9 mouse cellular contexts compared by ENCODE assay signal in genomic region chr14:34501447-34501803, GRCm38 (mm10). TPM values are rescaled to one million over a fixed set of nuclear protein-coding genes. Genes with fewer than 3 reads are reported as not detected.
DNase-seq lines count a peak whose midpoint lies in the region; ATAC-seq and TF ChIP-seq lines count a peak whose summit lies in the region.
"Had no signal": no experiment of that assay in that cellular context is flagged by ENCODE, and none has a peak within 500 bp of the region (broad histone marks: within the 10 kb centered on the region; RNA-seq: fewer than 3 reads in every experiment).

No protein-coding gene starts in this region.

- no peaks in the 10 kb centered on the region for H3K36me3 ChIP-seq in kidney, embryonic 14.5 days (ENCODE audit: control insufficient read depth, insufficient read depth, low read length)
- no peaks in the 10 kb centered on the region for H3K36me3 ChIP-seq in ES-E14 (ENCODE audit: control insufficient read depth, insufficient read depth, low read length, poor library complexity, severe bottlenecking)
- H3K36me3 ChIP-seq in forebrain, embryonic 14.5 days (ENCODE audit: control insufficient read depth, insufficient read depth, low read length), result no peaks in the 10 kb centered on the region
- H3K36me3 ChIP-seq in liver, embryonic 15.5 days (replicated peaks), result no peaks in the 10 kb centered on the region

- H3K9me3 ChIP-seq in kidney, embryonic 14.5 days (ENCODE audit: control insufficient read depth, low read length), result no peaks in the 10 kb centered on the region
- H3K9me3 ChIP-seq in ES-E14 (ENCODE audit: control insufficient read depth, insufficient read depth, low read depth, low read length), result no peaks in the 10 kb centered on the region
- H3K9me3 ChIP-seq in forebrain, embryonic 14.5 days (replicated peaks; ENCODE audit: control insufficient read depth, low read length), result no peaks in the 10 kb centered on the region
- H3K9me3 ChIP-seq in liver, embryonic 15.5 days (replicated peaks), result no peaks in the 10 kb centered on the region

- peak overlapping the region; percentile 94 for H3K4me3 ChIP-seq in kidney, embryonic 14.5 days (ENCODE audit: low read length)
- peak overlapping the region; percentile 87 to 97 for H3K4me3 ChIP-seq in ES-E14 (ENCODE audit: insufficient read depth in 1 of 2, low read depth in 1 of 2, low read length in 2 of 2, poor library complexity in 1 of 2, severe bottlenecking in 1 of 2)
- H3K4me3 ChIP-seq in forebrain, embryonic 14.5 days (ENCODE audit: low read depth, low read length), result peak overlapping the region; percentile 83
- H3K4me3 ChIP-seq in liver, embryonic 15.5 days (replicated peaks), result peak overlapping the region; percentile 66

- peak overlapping the region; percentile 100 for H3K9ac ChIP-seq in kidney, embryonic 14.5 days (ENCODE audit: low read depth, low read length)
- peak overlapping the region; percentile 77; the same call in 1 of the 2 replicates for H3K9ac ChIP-seq in ES-E14 (ENCODE audit: insufficient read depth, low read depth, low read length, poor library complexity, severe bottlenecking)
- H3K9ac ChIP-seq in forebrain, embryonic 14.5 days (ENCODE audit: low read length), result peak overlapping the region; percentile 97
- peak overlapping the region; percentile 54; the same call in 1 of the 2 replicates for H3K9ac ChIP-seq in liver, embryonic 15.5 days

- H3K4me2 ChIP-seq in kidney, embryonic 14.5 days (replicated peaks; ENCODE audit: low read depth, low read length), result peak overlapping the region; percentile 58
- peak overlapping the region; percentile 55 for H3K4me2 ChIP-seq in forebrain, embryonic 14.5 days (ENCODE audit: low read length)
- peak overlapping the region; percentile 79 for H3K4me2 ChIP-seq in liver, embryonic 15.5 days

- no peak for ATAC-seq in kidney, embryonic 14.5 days (ENCODE audit: low FRiP score, low TSS enrichment)
- ATAC-seq in forebrain, embryonic 14.5 days, result no peak
- ATAC-seq in liver, embryonic 15.5 days (ENCODE audit: insufficient read depth), result no peak

- WGBS in kidney, embryonic 14.5 days, result 0% methylated on average over 16 of the region's 16 CpGs
- under 1% methylated on average over 16 of the region's 16 CpGs for WGBS in forebrain, embryonic 14.5 days
- 1% methylated on average over 16 of the region's 16 CpGs for WGBS in liver, embryonic 15.5 days (ENCODE audit: insufficient replicate concordance)

- peaks cover 10% of the 10 kb centered on the region; the same call in 1 of the 2 replicates for H3K4me1 ChIP-seq in kidney, embryonic 14.5 days (ENCODE audit: control insufficient read depth, insufficient read depth, low read length)
- H3K4me1 ChIP-seq in ES-E14 (ENCODE audit: control insufficient read depth in 2 of 2, insufficient read depth in 2 of 2, low read length in 2 of 2, poor library complexity in 1 of 2), result peaks cover 0 to 3% of the 10 kb centered on the region in 2 experiments; a peak in 1 of 4 replicates
- H3K4me1 ChIP-seq in forebrain, embryonic 14.5 days (ENCODE audit: control insufficient read depth, insufficient read depth, low read length), result peaks cover 19% of the 10 kb centered on the region
- H3K4me1 ChIP-seq in liver, embryonic 15.5 days (replicated peaks), result peaks cover 11% of the 10 kb centered on the region

- in situ Hi-C loops in ES-E14 (cut with MboI; ENCODE audit: low sequenced_read_pairs in 2 of 2, unreplicated experiment in 2 of 2), result no loop called here

- peak overlapping the region; percentile 97 for H3K27ac ChIP-seq in kidney, embryonic 14.5 days (ENCODE audit: low read depth, low read length)
- no peak overlapping the region; the same call in 1 of the 2 replicates for H3K27ac ChIP-seq in ES-E14 (ENCODE audit: insufficient read depth, low read depth, low read length, poor library complexity, severe bottlenecking)
- H3K27ac ChIP-seq in forebrain, embryonic 14.5 days (ENCODE audit: low read depth, low read length), result peak overlapping the region; percentile 97
- peak overlapping the region; percentile 76; the same call in 1 of the 2 replicates for H3K27ac ChIP-seq in liver, embryonic 15.5 days (replicated peaks)

- no peak for DNase-seq in kidney, postnatal 10 days
- no peak for DNase-seq in ES-E14 (ENCODE audit: low read depth, low spot score)
- DNase-seq in forebrain, embryonic 14.5 days (ENCODE audit: low spot score), result no peak
- DNase-seq in right cerebral cortex, adult 18-20 months, result no peak
- DNase-seq in T-cell, adult 2 months (ENCODE audit: low spot score), result no peak
- DNase-seq in left cerebral cortex, postnatal 25 days (ENCODE audit: low spot score in 2 of 2), result no peak

- H3K27me3 ChIP-seq in kidney, embryonic 14.5 days (ENCODE audit: control insufficient read depth, insufficient read depth, low read length), result no peaks in the 10 kb centered on the region
- no peaks in the 10 kb centered on the region for H3K27me3 ChIP-seq in forebrain, embryonic 14.5 days (replicated peaks; ENCODE audit: control insufficient read depth, insufficient read depth, low read length)
- peaks cover 85% of the 10 kb centered on the region for H3K27me3 ChIP-seq in liver, embryonic 15.5 days

- intact Hi-C loops in left cerebral cortex, postnatal 25 days (cut with DNase I), result no loop called here

TF ChIP-seq in ES-E14, 5 proteins besides CTCF, POLR2A, EP300 and RAD21:
- TF ChIP-seq ZNF384 (IDR thresholded peaks at IDR 0.05; ENCODE audit: low read depth, low read length), result no peak

RNA-seq across cellular contexts. Expression of gene Bmpr1a, which starts 1.7 kb away (rescaled TPM):
- 41.7 and 65.8 TPM in 2 replicates for polyA plus RNA-seq in kidney, embryonic 14.5 days (2014; fragmentation: Nextera tagmentation; extraction: Ambion mirVana)
- 38.9 and 49.5 TPM in 2 replicates for total RNA-seq in ES-E14 (2012; rRNA removed)
- 21.3 and 22.5 TPM in 2 replicates for polyA plus RNA-seq in forebrain, embryonic 14.5 days (2014; fragmentation: Nextera tagmentation; extraction: Ambion mirVana)
- 4.0 and 5.3 TPM in 2 replicates for polyA plus RNA-seq in liver, embryonic 15.5 days (2015; fragmentation: Nextera tagmentation; extraction: Ambion mirVana)
- total RNA-seq in left cerebral cortex, postnatal 25 days (2021), result 10 to 100 TPM; 33.5 to 35.0 TPM

RNA-seq across cellular contexts. Expression of gene 9230112D13Rik, which starts 21.2 kb away (rescaled TPM):
- not detected in 2 replicates for polyA plus RNA-seq in kidney, embryonic 14.5 days (2014; fragmentation: Nextera tagmentation; extraction: Ambion mirVana)
- total RNA-seq in ES-E14 (2012; rRNA removed), result not detected in 2 replicates
- polyA plus RNA-seq in forebrain, embryonic 14.5 days (2014; fragmentation: Nextera tagmentation; extraction: Ambion mirVana), result not detected in 2 replicates
- polyA plus RNA-seq in liver, embryonic 15.5 days (2015; fragmentation: Nextera tagmentation; extraction: Ambion mirVana), result not detected in 2 replicates
- not detected for total RNA-seq in left cerebral cortex, postnatal 25 days (2021)
- total RNA-seq: neutrophil, adult 5-6 weeks had no signal
